Mouse (Mus musculus) neural tube, embryonic 15.5 days (tissue): ENCODE measurements at regions not wholly inside any gene's neighbourhood (a gene's known extent, or its start where the extent isn't known, plus 50 kb on each side); places are given as distances from the start of the nearest gene placed in this dataset.

Source experiments
- ATAC-seq: fragments of 200-750 bp; cut with Nextera tagmentation; 2 replicates; pipeline ENCODE4 v1.8.0; 2017; ENCODE audit warnings: mild to moderate bottlenecking, moderate TSS enrichment, moderate library complexity; ENCODE audit not compliant: low FRiP score
- H3K27ac ChIP-seq: fragments of 300-500 bp; sonication (generic); replicated peaks from 2 replicates; pipeline ENCODE4 v1.5.1; 2015; ENCODE audit warnings: mild to moderate bottlenecking, inconsistent platforms
- H3K27me3 ChIP-seq: fragments of 300-500 bp; sonication (generic); replicated peaks from 2 replicates; pipeline ENCODE4 v1.6.1; 2015; ENCODE audit warnings: inconsistent platforms
- H3K36me3 ChIP-seq: fragments of 300-500 bp; sonication (generic); 2 replicates; pipeline ENCODE4 v1.6.1; 2015; ENCODE audit warnings: inconsistent platforms
- H3K4me1 ChIP-seq: fragments of 300-500 bp; sonication (generic); 2 replicates; pipeline ENCODE4 v1.6.1; 2015; ENCODE audit warnings: inconsistent platforms
- H3K4me2 ChIP-seq: fragments of 300-500 bp; sonication (generic); 2 replicates; pipeline ENCODE4 v1.6.1; 2015; ENCODE audit warnings: inconsistent platforms, mild to moderate bottlenecking, moderate library complexity
- H3K4me3 ChIP-seq: fragments of 300-500 bp; sonication (generic); replicated peaks from 2 replicates; pipeline ENCODE4 v1.5.1; 2015; ENCODE audit warnings: mild to moderate bottlenecking, inconsistent platforms
- H3K9ac ChIP-seq: fragments of 300-500 bp; sonication (generic); replicated peaks from 2 replicates; pipeline ENCODE4 v1.6.1; 2015; ENCODE audit warnings: mild to moderate bottlenecking, inconsistent platforms
- H3K9me3 ChIP-seq: fragments of 300-500 bp; sonication (generic); replicated peaks from 2 replicates; pipeline ENCODE4 v1.6.1; 2016; ENCODE audit warnings: inconsistent platforms
- WGBS: fragments of 180-500 bp; shearing (Covaris S2); methylation state at CpG from one replicate; pipeline ENCODE4 v1.1.7; 2015; ENCODE audit warnings: mixed read lengths; 5-methylcytosine and 5-hydroxymethylcytosine counted together

- 81% methylated on average over 3 of the region's 3 CpGs for WGBS
- H3K4me2 ChIP-seq: no peak overlapping the region
- ATAC-seq: no peak
Observed at GRCm38 (mm10) chr14:58661416-58661815, 481.3 kb downstream of the 1700129C05Rik start.

GRCm38 (mm10) chr14:58657263-58657662, 485.4 kb downstream of the 1700129C05Rik start:
- no peak overlapping the region for H3K4me2 ChIP-seq
- H3K9me3 ChIP-seq: no peaks in the 10 kb centered on the region
- no peak overlapping the region for H3K4me3 ChIP-seq
- no peak overlapping the region for H3K9ac ChIP-seq
- no peaks in the 10 kb centered on the region for H3K27me3 ChIP-seq
- peaks cover 5% of the 10 kb centered on the region; the same call in 1 of the 2 replicates for H3K4me1 ChIP-seq
- 60% methylated on average over 2 of the region's 2 CpGs for WGBS
- H3K27ac ChIP-seq: no peak overlapping the region
- H3K36me3 ChIP-seq: no peaks in the 10 kb centered on the region
- ATAC-seq: no peak

More at GRCm38 (mm10) chr14:58661416-58661815, 481.3 kb downstream of the 1700129C05Rik start:
- Histone ChIP-seq H3K4me3 (no peak overlapping the region), H3K4me1 (no peaks in the 10 kb centered on the region), H3K27me3 (no peaks in the 10 kb centered on the region), H3K9ac (no peak overlapping the region), H3K36me3 (no peaks in the 10 kb centered on the region), H3K27ac (no peak overlapping the region), H3K9me3 (no peaks in the 10 kb centered on the region)

- Histone ChIP-seq H3K9ac (no peak overlapping the region), H3K27me3 (no peaks in the 10 kb centered on the region)
- 11% methylated on average over 1 of the region's 1 CpGs for WGBS
Observed at GRCm38 (mm10) chr14:58656935-58657238, 485.8 kb downstream of the 1700129C05Rik start.

GRCm38 (mm10) chr14:58656212-58656934, 486.3 kb downstream of the 1700129C05Rik start:
- WGBS: 25% methylated on average over 4 of the region's 4 CpGs
- no peak for ATAC-seq

More at GRCm38 (mm10) chr14:58656935-58657238, 485.8 kb downstream of the 1700129C05Rik start:
- Histone ChIP-seq H3K9me3 (no peaks in the 10 kb centered on the region), H3K4me3 (no peak overlapping the region), H3K27ac (no peak overlapping the region), H3K4me2 (no peak overlapping the region), H3K36me3 (no peaks in the 10 kb centered on the region), H3K4me1 (peaks cover 5% of the 10 kb centered on the region; the same call in 1 of the 2 replicates)
- ATAC-seq: no peak

DNA sequence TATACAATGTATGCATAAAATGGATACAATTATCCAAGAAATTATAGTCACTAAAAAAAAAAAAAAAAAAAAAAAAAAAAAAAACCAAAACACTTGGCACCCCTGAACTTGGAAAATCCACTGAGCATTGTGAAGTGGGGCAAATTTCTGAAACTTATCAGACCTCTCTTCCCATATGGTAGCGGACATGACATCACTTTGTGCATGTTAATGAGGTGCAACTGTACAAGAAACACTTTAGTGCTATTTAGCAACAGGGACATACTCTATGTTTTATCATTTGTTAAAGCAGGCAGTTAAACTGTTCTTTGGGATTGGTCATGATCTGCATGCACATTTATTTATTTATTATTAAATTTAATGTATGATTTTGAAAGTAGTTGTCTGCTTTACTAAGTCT, 489.7 kb downstream of the 1700129C05Rik start:
- H3K4me2 ChIP-seq: no peak overlapping the region
- no peak for ATAC-seq
- H3K27ac ChIP-seq: no peak overlapping the region
- no peak overlapping the region for H3K9ac ChIP-seq
- WGBS: 92% methylated on average over 1 of the region's 1 CpGs
- H3K4me1 ChIP-seq: peaks cover 5% of the 10 kb centered on the region; the same call in 1 of the 2 replicates
- H3K9me3 ChIP-seq: no peaks in the 10 kb centered on the region
- H3K27me3 ChIP-seq: no peaks in the 10 kb centered on the region
- no peaks in the 10 kb centered on the region for H3K36me3 ChIP-seq
- no peak overlapping the region for H3K4me3 ChIP-seq

More at GRCm38 (mm10) chr14:58656212-58656934, 486.3 kb downstream of the 1700129C05Rik start:
- H3K27ac ChIP-seq: no peak overlapping the region
- no peak overlapping the region for H3K4me3 ChIP-seq
- H3K27me3 ChIP-seq: no peaks in the 10 kb centered on the region
- H3K4me1 ChIP-seq: peaks cover 5% of the 10 kb centered on the region; the same call in 1 of the 2 replicates
- H3K9ac ChIP-seq: no peak overlapping the region
- H3K36me3 ChIP-seq: no peaks in the 10 kb centered on the region
- no peaks in the 10 kb centered on the region for H3K9me3 ChIP-seq
- H3K4me2 ChIP-seq: no peak overlapping the region

DNA sequence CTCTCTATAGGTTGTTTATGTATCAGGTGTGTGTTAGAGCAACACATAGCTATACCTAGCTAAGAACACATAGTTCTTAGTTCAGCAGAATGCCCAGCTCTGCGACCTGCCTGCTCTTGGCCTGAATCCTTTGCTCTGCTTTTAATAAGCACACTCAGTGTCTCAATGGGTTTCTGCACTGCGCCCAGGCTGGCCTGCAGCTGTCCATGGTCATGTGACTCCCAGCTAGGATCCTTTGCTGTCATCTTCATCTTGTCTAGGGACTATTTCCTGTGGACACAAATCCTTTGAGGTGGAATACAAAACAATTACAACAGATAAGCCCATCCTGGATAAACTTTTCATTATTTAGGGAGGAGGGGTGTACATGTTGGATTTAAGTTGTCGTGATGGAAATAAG, 490.7 kb downstream of the 1700129C05Rik start:
- 85% methylated on average over 3 of the region's 3 CpGs for WGBS
- no peaks in the 10 kb centered on the region for H3K9me3 ChIP-seq

GRCm38 (mm10) chr14:58651210-58651609, 491.5 kb downstream of the 1700129C05Rik start:
- Histone ChIP-seq H3K4me1 (peaks cover 4% of the 10 kb centered on the region; the same call in 1 of the 2 replicates), H3K4me3 (no peak overlapping the region), H3K27ac (no peak overlapping the region), H3K36me3 (no peaks in the 10 kb centered on the region), H3K4me2 (no peak overlapping the region), H3K9me3 (no peaks in the 10 kb centered on the region), H3K27me3 (no peaks in the 10 kb centered on the region), H3K9ac (no peak overlapping the region)
- WGBS: 54% methylated on average over 6 of the region's 6 CpGs
- no peak for ATAC-seq

More for the DNA sequence above, 490.7 kb downstream of the 1700129C05Rik start:
- no peak for ATAC-seq
- H3K27me3 ChIP-seq: no peaks in the 10 kb centered on the region
- H3K4me1 ChIP-seq: peaks cover 5% of the 10 kb centered on the region; the same call in 1 of the 2 replicates
- no peak overlapping the region for H3K4me2 ChIP-seq
- H3K27ac ChIP-seq: no peak overlapping the region
- no peak overlapping the region for H3K4me3 ChIP-seq
- no peaks in the 10 kb centered on the region for H3K36me3 ChIP-seq
- H3K9ac ChIP-seq: no peak overlapping the region

DNA sequence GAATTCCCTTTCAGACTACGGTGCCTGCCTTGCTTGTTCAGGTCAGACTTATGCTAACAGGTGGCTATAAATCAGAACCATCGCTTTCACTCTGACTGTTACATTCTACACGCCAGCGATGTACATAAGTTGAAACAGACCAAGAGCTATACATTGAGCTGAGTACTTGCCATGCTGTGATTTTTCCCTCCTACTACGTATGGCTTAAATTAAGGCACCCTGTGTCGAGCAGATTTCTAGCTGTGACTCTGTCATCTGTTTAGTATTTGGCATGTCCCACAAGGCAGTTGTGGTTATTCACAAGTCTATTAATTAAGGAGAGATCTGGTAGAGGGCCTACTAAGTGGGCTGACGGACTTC, 504.4 kb downstream of the 1700129C05Rik start:
- Histone ChIP-seq H3K36me3 (no peaks in the 10 kb centered on the region), H3K4me1 (peaks cover 13% of the 10 kb centered on the region), H3K9ac (no peak overlapping the region), H3K9me3 (no peaks in the 10 kb centered on the region), H3K27me3 (0 out of 2 replicates have a peak, but pooled peaks cover 3% of the 10 kb centered on the region), H3K4me3 (no peak overlapping the region), H3K4me2 (no peak overlapping the region), H3K27ac (no peak overlapping the region)
- 35% methylated on average over 7 of the region's 7 CpGs for WGBS
- ATAC-seq: no peak

- WGBS: 20% methylated on average over 13 of the region's 13 CpGs
Observed at GRCm38 (mm10) chr14:58637405-58638336, 505.0 kb downstream of the 1700129C05Rik start.

GRCm38 (mm10) chr14:58631221-58631620, 511.5 kb downstream of the 1700129C05Rik start:
- H3K4me3 ChIP-seq: no peak overlapping the region
- H3K4me2 ChIP-seq: no peak overlapping the region
- 0 out of 2 replicates have a peak, but pooled peaks cover 3% of the 10 kb centered on the region for H3K27me3 ChIP-seq
- H3K9me3 ChIP-seq: no peaks in the 10 kb centered on the region
- no peak overlapping the region for H3K9ac ChIP-seq
- H3K27ac ChIP-seq: no peak overlapping the region
- 65% methylated on average over 9 of the region's 9 CpGs for WGBS
- H3K36me3 ChIP-seq: no peaks in the 10 kb centered on the region
- H3K4me1 ChIP-seq: no peaks in the 10 kb centered on the region
- ATAC-seq: no peak

More at GRCm38 (mm10) chr14:58637405-58638336, 505.0 kb downstream of the 1700129C05Rik start:
- Histone ChIP-seq H3K9me3 (no peaks in the 10 kb centered on the region), H3K27ac (no peak overlapping the region), H3K36me3 (no peaks in the 10 kb centered on the region), H3K4me3 (no peak overlapping the region), H3K4me1 (peaks cover 13% of the 10 kb centered on the region), H3K4me2 (no peak overlapping the region; the same call in 1 of the 2 replicates), H3K9ac (0 out of 2 replicates have a peak overlapping the region, but pooled peaks have one; percentile 7), H3K27me3 (0 out of 2 replicates have a peak, but pooled peaks cover 3% of the 10 kb centered on the region)
- ATAC-seq: peak; percentile 75

GRCm38 (mm10) chr14:58628266-58628665, 514.4 kb downstream of the 1700129C05Rik start:
- Histone ChIP-seq H3K27ac (no peak overlapping the region), H3K9me3 (no peaks in the 10 kb centered on the region), H3K4me3 (no peak overlapping the region), H3K36me3 (no peaks in the 10 kb centered on the region), H3K27me3 (no peaks in the 10 kb centered on the region), H3K4me2 (no peak overlapping the region), H3K4me1 (no peaks in the 10 kb centered on the region), H3K9ac (no peak overlapping the region)
- no peak for ATAC-seq
- WGBS: 93% methylated on average over 2 of the region's 2 CpGs
